Mouse (Mus musculus) ES-E14 (cell line): Measurements from ENCODE around the gene Egfr. TPM values are rescaled to one million over a fixed set of nuclear protein-coding genes. Genes with fewer than 3 reads are reported as not detected.

Experiments used
- DNase-seq: peaks from one replicate; pipeline ENCODE4 v3.0.0-alpha.2; 2013; ENCODE audit warnings: low read depth, low spot score
- H3K27ac ChIP-seq: 2 replicates; pipeline ENCODE4 v1.5.1; 2012; ENCODE audit warnings: low read depth, mild to moderate bottlenecking, low read length, moderate library complexity, mixed read lengths; ENCODE audit not compliant: poor library complexity, insufficient read depth, severe bottlenecking
- H3K36me3 ChIP-seq: 2 replicates; pipeline ENCODE4 v1.6.1; 2012; ENCODE audit warnings: mild to moderate bottlenecking, low read length, moderate library complexity, mixed read lengths; ENCODE audit not compliant: control insufficient read depth, poor library complexity, insufficient read depth, severe bottlenecking
- H3K4me1 ChIP-seq, 2 experiments: fragments of 150-350 bp in 1 of 2; sonication (generic) in 1 of 2; 2 replicates each; pipeline ENCODE4 v1.6.1; 2012; ENCODE audit warnings: low read length in 2 of 2, mild to moderate bottlenecking in 1 of 2, mixed read lengths in 1 of 2; ENCODE audit not compliant: control insufficient read depth in 2 of 2, insufficient read depth in 2 of 2, poor library complexity in 1 of 2
- H3K4me3 ChIP-seq, 2 experiments: fragments of 150-350 bp in 1 of 2; sonication (generic) in 1 of 2; 2 replicates each; pipeline ENCODE4 v1.5.1; 2012; ENCODE audit warnings: low read length in 2 of 2, low read depth in 1 of 2, mild to moderate bottlenecking in 1 of 2, mixed read lengths in 1 of 2; ENCODE audit not compliant: insufficient read depth in 1 of 2, poor library complexity in 1 of 2, severe bottlenecking in 1 of 2
- H3K9ac ChIP-seq: 2 replicates; pipeline ENCODE4 v1.6.1; 2012; ENCODE audit warnings: low read depth, mild to moderate bottlenecking, low read length, mixed read lengths; ENCODE audit not compliant: poor library complexity, insufficient read depth, severe bottlenecking
- H3K9me3 ChIP-seq: fragments of 150-350 bp; sonication (generic); 2 replicates; pipeline ENCODE4 v1.6.1; 2012; ENCODE audit warnings: low read depth, mild to moderate bottlenecking, low read length; ENCODE audit not compliant: control insufficient read depth, insufficient read depth
- CHD2 ChIP-seq: IDR thresholded peaks from 2 replicates; pipeline ENCODE4 v1.6.1; 2014; ENCODE audit warnings: mild to moderate bottlenecking, low read depth, low read length, inconsistent platforms
- HCFC1 ChIP-seq: IDR thresholded peaks from 2 replicates; pipeline ENCODE4 v1.6.1; 2012; ENCODE audit warnings: low read length, inconsistent platforms, borderline replicate concordance; ENCODE audit not compliant: insufficient read depth
- MAFK ChIP-seq: IDR thresholded peaks from 2 replicates; pipeline ENCODE4 v1.6.1; 2014; ENCODE audit warnings: mild to moderate bottlenecking, low read depth, low read length, inconsistent platforms; ENCODE audit not compliant: insufficient read depth
- ZC3H11A ChIP-seq: IDR thresholded peaks from 2 replicates; pipeline ENCODE4 v1.6.1; 2012; ENCODE audit warnings: low read depth, mild to moderate bottlenecking, inconsistent platforms, low read length, borderline replicate concordance
- ZNF384 ChIP-seq: IDR thresholded peaks from 2 replicates; pipeline ENCODE4 v1.6.1; 2012; ENCODE audit warnings: low read depth, low read length, inconsistent platforms
- in situ Hi-C, 2 experiments: fragments of 600-800 bp; cut with MboI; formaldehyde crosslinking; loops; one replicate each; pipeline ENCODE4 v1.15.1; 2025; ENCODE audit warnings: low sequenced_read_pairs in 2 of 2, inconsistent platforms in 1 of 2; ENCODE audit not compliant: unreplicated experiment in 2 of 2
- total RNA-seq: library from RNA; depleted of rRNA; stranded (reverse); fragments of 300-350 nt; gene quantifications from 2 replicates; pipeline ENCODE4 v1.2.3, GENCODE M21; 2012

Egfr gene
- total RNA-seq, 1 experiment = 22.2 TPM

- no peak for DNase-seq
- no peak overlapping the region for H3K4me3 ChIP-seq
- H3K9me3 ChIP-seq = no peaks in the 10 kb centered on the region
- no peak for TF ChIP-seq HCFC1
- TF ChIP-seq MAFK = no peak
- TF ChIP-seq ZNF384 = no peak
- TF ChIP-seq CHD2 = no peak
- no peak for TF ChIP-seq ZC3H11A
- no peaks in the 10 kb centered on the region for H3K36me3 ChIP-seq
- no peak overlapping the region for H3K27ac ChIP-seq
- no peaks in the 10 kb centered on the region for H3K4me1 ChIP-seq
- H3K9ac ChIP-seq = no peak overlapping the region
- in situ Hi-C loops = no loop called here
Measured at GRCm38 (mm10) chr11:16809161-16809967, 57.4 kb downstream of the Egfr start.

DNA sequence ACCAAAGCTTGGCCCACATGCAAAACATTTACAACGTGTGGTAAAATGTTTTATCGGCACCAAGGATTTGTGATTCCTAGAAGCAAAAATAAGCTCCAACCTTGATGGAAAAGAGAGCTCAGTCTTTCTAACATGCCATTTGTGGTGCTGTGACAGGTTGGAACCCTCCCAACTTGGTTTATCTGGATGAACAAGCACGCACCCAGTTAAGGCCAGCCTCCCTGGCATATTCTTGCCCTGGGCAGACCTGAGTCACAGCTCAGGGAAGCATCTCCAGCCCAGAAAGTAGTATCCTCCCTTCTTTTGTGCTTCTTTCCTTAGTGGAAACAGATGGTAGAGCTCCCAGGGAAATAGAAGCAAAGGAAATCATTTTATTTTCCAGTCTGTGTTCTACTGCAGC, 58.1 kb downstream of the Egfr start:
- H3K9ac ChIP-seq = no peak overlapping the region
- no peak overlapping the region for H3K4me3 ChIP-seq
- no peak for DNase-seq
- H3K36me3 ChIP-seq = no peaks in the 10 kb centered on the region
- in situ Hi-C loops = no loop called here
- H3K4me1 ChIP-seq = no peaks in the 10 kb centered on the region
- H3K9me3 ChIP-seq = no peaks in the 10 kb centered on the region
- no peak overlapping the region for H3K27ac ChIP-seq
- TF ChIP-seq CHD2 (no peak), HCFC1 (no peak), MAFK (no peak), ZC3H11A (no peak), ZNF384 (no peak)

GRCm38 (mm10) chr11:16813298-16813697, 61.3 kb downstream of the Egfr start:
- no peaks in the 10 kb centered on the region for H3K4me1 ChIP-seq
- in situ Hi-C loops = no loop called here
- no peaks in the 10 kb centered on the region for H3K36me3 ChIP-seq
- H3K9me3 ChIP-seq = no peaks in the 10 kb centered on the region
- no peak for DNase-seq
- no peak overlapping the region for H3K27ac ChIP-seq
- no peak overlapping the region for H3K9ac ChIP-seq
- no peak overlapping the region for H3K4me3 ChIP-seq
- TF ChIP-seq ZNF384 (no peak), ZC3H11A (no peak), MAFK (no peak), HCFC1 (no peak), CHD2 (no peak)

- TF ChIP-seq ZC3H11A (no peak), ZNF384 (no peak), CHD2 (no peak), MAFK (no peak), HCFC1 (no peak)
- Histone ChIP-seq H3K36me3 (no peaks in the 10 kb centered on the region), H3K4me1 (no peaks in the 10 kb centered on the region), H3K9ac (no peak overlapping the region), H3K9me3 (no peaks in the 10 kb centered on the region), H3K27ac (no peak overlapping the region), H3K4me3 (no peak overlapping the region)
- DNase-seq = no peak
- in situ Hi-C loops = no loop called here
Measured at GRCm38 (mm10) chr11:16816414-16816813, 64.4 kb downstream of the Egfr start.
